Mouse (Mus musculus): Measurements from ENCODE around the gene Trim40. TPM values are rescaled to one million over a fixed set of nuclear protein-coding genes. Genes with fewer than 3 reads are reported as not detected.

Gene Trim40
- polyA plus RNA-seq (2014; fragmentation: Illumina TruSeq; extraction: RNeasy Lipid Tissue Mini Kit (QIAGEN cat#74804)), result 0.31 TPM

DNA sequence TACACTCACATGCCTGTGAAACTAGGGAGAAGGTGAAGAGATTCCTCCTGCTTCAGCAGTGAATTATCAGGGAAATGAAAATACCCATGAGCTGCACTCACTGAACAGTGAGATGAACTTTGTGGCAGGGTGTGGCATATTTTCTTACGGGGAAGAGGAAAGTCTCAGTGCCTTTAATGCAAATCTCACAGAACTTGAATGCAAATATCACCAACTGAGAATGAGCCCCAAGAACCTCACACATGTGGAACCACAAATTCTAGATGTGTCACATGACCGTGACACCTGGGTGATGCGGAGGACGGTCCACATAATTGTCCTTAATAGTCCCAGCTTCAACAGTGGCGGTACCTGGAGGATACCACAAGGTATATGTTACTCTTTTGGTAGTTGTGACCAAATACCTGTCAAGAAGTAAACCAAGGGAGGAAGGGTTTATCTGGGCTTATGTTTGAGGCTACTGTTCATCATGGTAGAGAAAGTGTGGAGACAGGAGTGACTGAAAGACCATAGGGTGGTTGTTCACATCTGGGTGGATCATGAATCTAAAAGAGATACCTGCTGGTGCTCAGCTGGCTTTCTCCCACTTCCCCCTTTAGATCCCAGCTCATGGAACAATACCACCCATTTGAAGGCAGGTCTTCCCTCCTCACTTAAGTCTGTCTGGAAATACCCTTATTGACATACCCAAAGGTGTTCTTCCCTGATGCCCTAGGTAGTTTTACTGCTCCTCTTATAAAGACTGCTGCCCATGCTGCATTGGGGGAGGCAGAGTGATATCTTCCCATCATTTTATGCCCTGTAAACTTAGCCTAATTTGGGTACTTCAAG lies at the start of gene Trim40:
TSS of gene Trim40 (minus strand) at position 51 of the 831 bp plus-strand sequence.

DNA sequence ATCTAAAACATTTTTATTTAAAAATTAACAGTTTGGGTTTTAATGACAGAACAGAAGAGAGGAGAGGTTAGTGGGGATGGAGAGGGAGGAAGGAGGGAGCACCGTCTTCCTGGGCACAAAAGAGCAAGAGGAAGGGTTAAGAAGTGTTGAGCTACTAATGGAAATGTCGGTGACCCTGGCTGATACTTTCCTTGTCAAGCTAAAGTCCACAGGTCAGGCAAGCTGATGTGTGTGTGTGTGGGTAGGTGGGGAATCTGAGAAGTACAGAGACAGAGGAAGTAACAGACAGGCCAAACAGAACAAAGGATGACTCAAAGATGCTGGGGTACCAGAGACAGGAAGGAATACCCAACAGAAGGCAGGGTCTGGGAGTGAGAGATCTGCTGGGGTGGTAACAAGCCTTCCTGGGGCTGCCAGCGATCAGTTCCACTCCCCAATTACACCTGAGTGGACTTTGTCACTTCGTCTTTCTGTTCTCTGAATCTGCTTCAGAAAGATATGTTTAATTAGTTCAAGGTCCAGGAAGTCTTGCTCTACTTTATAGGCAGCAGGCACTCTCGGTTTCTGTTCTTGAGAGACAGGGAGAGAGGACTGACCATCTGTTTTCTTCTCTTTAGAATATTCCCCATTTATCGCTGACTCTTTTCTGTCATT lies 7.8 kb upstream of the Trim40 start, which contains the start of gene Trim31:
TSS of gene Trim31 (plus strand) at position 567 of the 654 bp plus-strand sequence.

DNA sequence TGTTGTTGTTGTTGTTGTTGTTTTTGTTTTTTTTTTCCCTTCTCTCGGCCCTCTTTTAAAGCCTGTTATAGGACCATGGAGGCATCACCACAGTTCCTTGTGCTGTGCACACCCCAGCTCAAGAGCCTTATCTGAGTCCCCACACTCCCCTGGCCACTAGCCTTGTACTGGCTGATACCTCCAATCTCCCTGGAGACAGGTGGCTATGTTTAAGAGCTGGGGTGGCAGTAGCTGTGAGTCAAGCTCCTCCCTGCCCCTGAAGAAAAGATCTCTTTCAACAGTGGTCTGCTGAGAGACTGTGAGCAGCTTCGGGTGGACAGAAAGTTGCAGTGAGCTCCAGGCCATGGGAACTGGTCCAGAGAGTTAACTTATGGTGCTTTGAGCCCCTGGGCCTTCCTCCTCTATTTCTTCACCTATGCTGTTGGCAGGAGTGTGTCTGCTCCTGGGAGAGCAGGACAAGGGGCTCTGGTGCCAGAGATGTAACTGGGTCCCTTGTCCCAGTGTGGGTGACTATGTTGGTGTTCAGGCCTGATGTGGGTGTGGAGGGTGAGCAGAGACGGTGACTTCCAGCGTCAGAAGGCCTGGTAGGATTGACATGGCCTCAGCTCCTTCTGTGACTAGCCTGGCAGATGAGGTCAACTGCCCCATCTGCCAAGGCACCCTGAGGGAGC lies 20.5 kb downstream of the Trim40 start, which contains the start of gene Trim10:
TSS of gene Trim10 (plus strand) at position 291 of the 671 bp plus-strand sequence.

DNA sequence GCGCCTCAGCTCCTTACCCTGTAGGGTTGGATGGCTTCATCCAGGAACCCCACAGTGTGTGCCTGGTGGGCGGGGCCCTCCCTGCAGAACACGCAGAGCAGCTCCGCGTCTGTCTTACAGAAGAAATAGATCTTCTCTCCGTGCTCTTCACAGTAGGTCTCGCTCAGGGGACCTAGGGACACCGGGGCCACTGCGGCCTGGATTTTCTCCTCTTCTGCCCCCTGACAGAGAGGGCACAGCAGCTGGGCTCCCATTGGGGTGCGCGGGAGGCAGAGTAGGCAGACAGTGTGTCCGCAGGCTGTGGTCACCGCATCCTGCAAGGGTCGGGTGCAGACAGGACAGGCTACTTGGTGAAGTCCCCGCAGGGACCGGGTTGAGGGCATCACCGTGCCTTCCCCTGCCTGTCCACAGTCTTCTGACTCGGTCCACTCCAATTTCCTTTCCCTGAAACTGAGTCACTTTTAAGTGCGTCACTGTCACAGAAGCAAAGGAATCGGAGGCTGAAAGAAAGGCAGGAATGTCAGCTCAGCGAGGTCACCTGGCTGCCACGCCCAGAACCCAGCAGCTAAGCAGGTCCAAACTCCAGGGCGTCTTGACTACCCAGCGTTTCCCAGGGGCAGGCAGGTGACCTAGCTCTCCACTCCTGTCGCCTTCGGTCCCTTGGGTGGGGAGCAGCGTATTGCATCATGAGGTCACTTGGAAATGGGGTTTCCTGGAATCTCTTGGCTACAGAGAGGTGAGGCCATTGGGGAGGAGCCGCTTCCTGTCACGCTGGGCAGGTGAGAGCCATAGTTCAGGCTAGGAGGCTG lies 23.0 kb downstream of the Trim40 start, which contains the start of gene Trim15:
TSS of gene Trim15 (minus strand) at position 492 of the 809 bp plus-strand sequence.

DNA sequence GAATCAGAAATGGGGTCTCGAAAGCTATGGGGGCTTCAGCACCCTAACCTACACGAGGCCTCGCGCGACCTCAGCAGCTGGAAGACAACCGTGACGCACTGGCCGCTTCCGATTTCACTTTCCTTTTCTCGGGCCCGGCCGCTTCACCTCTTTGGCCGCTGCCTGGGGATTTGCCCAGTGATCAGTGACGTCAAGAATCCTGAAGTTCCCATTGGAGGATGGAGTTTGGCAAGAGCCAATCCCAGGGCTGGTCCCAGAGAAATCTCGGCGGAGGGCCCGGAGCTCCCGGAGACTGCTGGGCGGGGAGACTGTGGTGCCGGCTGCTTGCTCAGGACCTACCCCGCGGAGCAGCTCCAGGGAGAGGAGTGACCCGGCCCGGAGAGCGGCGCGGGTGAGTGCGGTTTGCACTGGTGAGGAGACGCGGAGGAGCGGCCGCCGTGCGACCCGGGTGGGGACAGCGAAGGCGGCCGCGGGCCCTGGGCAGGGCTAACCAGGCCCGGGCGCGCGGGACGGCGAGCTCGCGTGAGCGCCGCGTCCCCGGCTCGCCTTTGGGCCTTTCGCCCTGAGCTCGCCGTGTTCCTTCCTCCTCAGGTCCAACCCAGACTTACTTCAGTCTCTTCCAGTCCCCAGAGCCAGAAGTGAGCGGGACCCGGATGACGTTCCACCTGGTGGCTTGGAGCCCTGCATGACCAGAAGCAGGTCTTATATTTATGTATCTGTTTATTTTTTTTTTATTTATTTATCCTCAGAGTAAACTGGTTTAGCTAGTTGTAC lies 52.9 kb downstream of the Trim40 start, which contains the start of gene Trim26:
TSS of gene Trim26 (plus strand) at position 261 of the 774 bp plus-strand sequence.

Other genes with a start within 250 kb of the Trim40 start
- 0.43 TPM for gene H2-M9, start 247.5 kb downstream of the Trim40 start, polyA plus RNA-seq (2014; fragmentation: Illumina TruSeq; extraction: RNeasy Lipid Tissue Mini Kit (QIAGEN cat#74804))
- not detected for gene H2-M1, start 217.9 kb downstream of the Trim40 start, polyA plus RNA-seq (2014; fragmentation: Illumina TruSeq; extraction: RNeasy Lipid Tissue Mini Kit (QIAGEN cat#74804))
- not detected for gene H2-M10.5, start 117.2 kb downstream of the Trim40 start, polyA plus RNA-seq (2014; fragmentation: Illumina TruSeq; extraction: RNeasy Lipid Tissue Mini Kit (QIAGEN cat#74804))
- gene H2-M10.6, start 78.0 kb downstream of the Trim40 start, polyA plus RNA-seq (2014; fragmentation: Illumina TruSeq; extraction: RNeasy Lipid Tissue Mini Kit (QIAGEN cat#74804)), result not detected
- 28.4 TPM for gene Trim26, start 53.0 kb downstream of the Trim40 start, polyA plus RNA-seq (2014; fragmentation: Illumina TruSeq; extraction: RNeasy Lipid Tissue Mini Kit (QIAGEN cat#74804))
- not detected for gene Trim15, start 22.9 kb downstream of the Trim40 start, polyA plus RNA-seq (2014; fragmentation: Illumina TruSeq; extraction: RNeasy Lipid Tissue Mini Kit (QIAGEN cat#74804))
- not detected for gene Trim10, start 20.5 kb downstream of the Trim40 start, polyA plus RNA-seq (2014; fragmentation: Illumina TruSeq; extraction: RNeasy Lipid Tissue Mini Kit (QIAGEN cat#74804))
- not detected for gene Trim31, start 8.0 kb upstream of the Trim40 start, polyA plus RNA-seq (2014; fragmentation: Illumina TruSeq; extraction: RNeasy Lipid Tissue Mini Kit (QIAGEN cat#74804))
- not detected for gene Rnf39, start 52.8 kb upstream of the Trim40 start, polyA plus RNA-seq (2014; fragmentation: Illumina TruSeq; extraction: RNeasy Lipid Tissue Mini Kit (QIAGEN cat#74804))
- 5.5 TPM for gene Ppp1r11, start 61.6 kb upstream of the Trim40 start, polyA plus RNA-seq (2014; fragmentation: Illumina TruSeq; extraction: RNeasy Lipid Tissue Mini Kit (QIAGEN cat#74804))
- 21.8 TPM for gene Znrd1, start 68.4 kb upstream of the Trim40 start, polyA plus RNA-seq (2014; fragmentation: Illumina TruSeq; extraction: RNeasy Lipid Tissue Mini Kit (QIAGEN cat#74804))
- gene Znrd1as, start 68.5 kb upstream of the Trim40 start, polyA plus RNA-seq (2014; fragmentation: Illumina TruSeq; extraction: RNeasy Lipid Tissue Mini Kit (QIAGEN cat#74804)), result 19.0 TPM
- not detected for gene 2410137M14Rik, start 91.1 kb upstream of the Trim40 start, polyA plus RNA-seq (2014; fragmentation: Illumina TruSeq; extraction: RNeasy Lipid Tissue Mini Kit (QIAGEN cat#74804))
- gene H2-M5, start 99.4 kb upstream of the Trim40 start, polyA plus RNA-seq (2014; fragmentation: Illumina TruSeq; extraction: RNeasy Lipid Tissue Mini Kit (QIAGEN cat#74804)), result not detected
- gene Zfp57, start 111.0 kb upstream of the Trim40 start, polyA plus RNA-seq (2014; fragmentation: Illumina TruSeq; extraction: RNeasy Lipid Tissue Mini Kit (QIAGEN cat#74804)), result 39.5 TPM
- not detected for gene Mog, start 133.3 kb upstream of the Trim40 start, polyA plus RNA-seq (2014; fragmentation: Illumina TruSeq; extraction: RNeasy Lipid Tissue Mini Kit (QIAGEN cat#74804))
- gene Gabbr1, start 155.8 kb upstream of the Trim40 start, polyA plus RNA-seq (2014; fragmentation: Illumina TruSeq; extraction: RNeasy Lipid Tissue Mini Kit (QIAGEN cat#74804)), result 33.8 TPM
- not detected for gene Olfr90, start 198.4 kb upstream of the Trim40 start, polyA plus RNA-seq (2014; fragmentation: Illumina TruSeq; extraction: RNeasy Lipid Tissue Mini Kit (QIAGEN cat#74804))
- gene Olfr91, start 208.2 kb upstream of the Trim40 start, polyA plus RNA-seq (2014; fragmentation: Illumina TruSeq; extraction: RNeasy Lipid Tissue Mini Kit (QIAGEN cat#74804)), result not detected
- not detected for gene Olfr92, start 230.0 kb upstream of the Trim40 start, polyA plus RNA-seq (2014; fragmentation: Illumina TruSeq; extraction: RNeasy Lipid Tissue Mini Kit (QIAGEN cat#74804))

Measured in ovary, adult 10 weeks (tissue).